Mouse (Mus musculus) CD4-positive, CD25-positive, alpha-beta regulatory T cell, adult 2 months (primary cell): Measurements from ENCODE around the gene Olfr155.

Experiments
- DNase-seq: peaks from one replicate; pipeline ENCODE4 v3.0.0-alpha.2; 2012; ENCODE audit warnings: low read depth, low spot score

The Olfr155 gene

DNA sequence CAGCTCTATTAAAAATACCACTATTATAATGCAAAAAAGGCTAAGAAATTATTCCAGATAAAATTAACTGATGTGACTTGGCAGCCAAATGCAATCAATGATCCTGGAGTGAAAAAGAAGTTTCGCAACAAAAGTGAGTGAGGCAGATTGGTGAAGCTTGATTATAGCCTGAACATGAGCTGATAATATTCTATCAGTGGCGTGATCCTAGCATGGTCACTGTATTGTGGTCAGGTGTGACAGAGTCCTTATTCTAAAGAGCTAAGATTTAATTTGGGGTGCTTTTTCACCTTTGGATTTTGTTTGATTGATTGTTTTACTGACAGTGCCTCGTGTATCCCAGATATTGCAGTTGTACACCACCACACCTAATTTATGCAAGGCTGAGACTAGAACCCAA, 39.9 kb downstream of the Olfr155 start:
- no peak for DNase-seq

DNA sequence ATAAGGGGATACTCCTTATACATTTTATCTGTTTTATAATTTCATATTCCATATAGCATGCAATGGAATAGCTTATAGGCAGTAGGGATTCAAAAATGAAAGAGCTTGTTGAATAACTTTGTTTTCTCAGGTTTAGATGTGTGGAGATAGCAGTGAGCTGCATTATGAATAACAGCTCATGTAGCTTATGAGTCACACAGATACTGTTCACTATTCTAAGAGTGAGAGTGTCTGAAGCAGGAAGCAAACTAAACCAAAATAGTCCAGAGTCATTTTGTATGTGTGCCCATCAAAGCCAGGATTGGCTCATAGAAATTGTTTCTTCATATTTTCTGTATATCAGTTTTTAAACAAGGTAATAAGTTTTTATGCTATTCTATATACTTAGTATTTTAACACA, 45.8 kb downstream of the Olfr155 start:
- no peak for DNase-seq

GRCm38 (mm10) chr4:43899197-43899596, 47.8 kb downstream of the Olfr155 start:
- DNase-seq: no peak

GRCm38 (mm10) chr4:43903690-43904089, 52.3 kb downstream of the Olfr155 start:
- peak; percentile 65 for DNase-seq

DNA sequence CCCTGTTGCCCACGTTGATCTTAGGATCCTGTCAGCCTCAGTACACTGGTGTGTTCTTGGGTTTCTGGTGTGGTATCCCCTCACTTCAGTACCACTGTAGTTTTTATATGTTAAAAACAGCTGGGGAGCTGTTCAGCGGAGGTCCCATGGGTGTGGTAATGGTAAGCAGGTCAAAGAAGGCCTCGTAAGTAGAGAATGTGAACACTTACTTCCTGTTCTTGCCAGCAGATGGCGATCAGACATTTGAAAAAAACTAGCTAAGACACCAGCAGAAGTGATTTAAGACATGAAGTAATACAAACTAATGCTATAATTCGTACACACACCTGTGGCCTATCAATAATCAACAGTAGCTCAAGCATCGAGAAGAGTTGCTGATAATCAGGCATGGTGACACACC, 55.1 kb downstream of the Olfr155 start:
- peak; percentile 84 for DNase-seq
